Mouse (Mus musculus): Measurements from ENCODE around the gene Dr1. TPM values are rescaled to one million over a fixed set of nuclear protein-coding genes. Genes with fewer than 3 reads are reported as not detected.
"Not testable (repeated sequence)": the region's sequence is repeated elsewhere in the genome, so short reads cannot be mapped to it uniquely, and the experiment has no call there.

Dr1 gene
- polyA plus RNA-seq (2021): 36.5 TPM

DNA sequence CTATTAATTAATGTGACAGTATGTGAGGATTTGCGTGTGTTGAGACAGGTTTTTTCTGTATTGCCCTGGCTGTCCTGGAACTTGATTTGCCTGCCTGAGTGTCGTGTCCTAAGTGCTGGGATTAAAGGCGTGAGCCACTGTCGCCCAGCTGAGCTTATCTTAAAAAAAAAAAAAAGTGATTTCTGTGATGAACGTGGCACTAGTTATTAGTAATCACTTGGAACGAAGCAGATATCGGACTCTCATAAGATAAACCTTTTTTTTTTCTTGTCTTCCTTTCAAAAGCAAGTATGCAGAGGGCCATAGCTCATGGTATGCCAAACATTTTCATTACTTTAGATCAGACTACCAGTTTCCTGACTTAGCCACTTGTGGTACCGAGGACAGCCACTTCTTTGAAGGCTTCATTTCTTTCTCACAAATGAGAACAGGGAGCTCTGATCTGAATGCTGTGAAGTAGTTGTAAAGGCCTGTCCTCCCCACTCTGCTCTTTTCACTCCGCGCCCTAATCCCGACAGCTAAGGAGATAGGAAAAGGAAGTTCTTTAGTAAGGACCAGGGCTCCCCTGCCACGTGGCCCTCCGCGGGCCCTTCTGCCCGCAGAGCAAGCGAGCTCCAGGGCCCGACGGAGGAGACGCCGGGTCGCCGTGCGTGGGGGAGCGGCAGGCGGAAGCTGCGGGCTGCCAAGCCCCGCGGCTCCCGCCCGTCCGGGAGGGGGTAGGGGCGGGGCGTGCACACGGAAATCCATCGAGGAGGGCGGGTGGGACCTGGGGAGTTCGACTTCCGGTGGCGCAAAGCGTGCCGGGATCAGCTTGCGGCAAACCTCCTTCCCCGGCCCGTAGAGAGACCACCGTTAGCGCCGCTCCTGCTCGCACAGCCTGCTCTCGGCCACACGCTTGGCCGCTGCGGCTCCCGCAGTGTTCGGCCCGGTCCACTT is at the start of gene Dr1:
Gene Dr1, plus strand, starts transcription at position 771 of the 936 bp plus-strand sequence.
- TF ChIP-seq CTCF (IDR thresholded peaks at IDR 0.05): no peak
- ChIA-PET POLR2A (interaction anchor here (0.9 to 3.0 kb wide), 3 partner anchors 11 to 54 kb away, joined by 3 to 11 read pairs (median 3); no protein-coding TSS in a partner anchor), CTCF (interaction anchor here (0.7 to 2.5 kb wide), 9 partner anchors 9 to 58 kb away, joined by 3 to 8 read pairs (median 3); no protein-coding TSS in a partner anchor)
- H3K27me3 ChIP-seq: no peaks in the 10 kb centered on the region
- in situ Hi-C loops (cut with MboI; ENCODE audit: low pct_unique_long_range_greater_than_20kb): no loop called here
- ATAC-seq: peak; percentile 95
- peak; percentile 41 for DNase-seq (ENCODE audit: low read depth, low spot score)

GRCm38 (mm10) chr5:108224077-108224476 is 44.6 kb upstream of the Dr1 start:
- no peak for DNase-seq (ENCODE audit: low read depth, low spot score)
- in situ Hi-C loops (cut with MboI; ENCODE audit: low pct_unique_long_range_greater_than_20kb): no loop called here
- no peak for TF ChIP-seq CTCF (IDR thresholded peaks at IDR 0.05)
- no peak for ATAC-seq
- ChIA-PET CTCF (interaction anchor here (1.3 to 1.6 kb wide), 2 partner anchors 9 to 13 kb away, joined by 3 read pairs; no protein-coding TSS in a partner anchor), POLR2A (no interaction called here)
- H3K27me3 ChIP-seq: no peaks in the 10 kb centered on the region

DNA sequence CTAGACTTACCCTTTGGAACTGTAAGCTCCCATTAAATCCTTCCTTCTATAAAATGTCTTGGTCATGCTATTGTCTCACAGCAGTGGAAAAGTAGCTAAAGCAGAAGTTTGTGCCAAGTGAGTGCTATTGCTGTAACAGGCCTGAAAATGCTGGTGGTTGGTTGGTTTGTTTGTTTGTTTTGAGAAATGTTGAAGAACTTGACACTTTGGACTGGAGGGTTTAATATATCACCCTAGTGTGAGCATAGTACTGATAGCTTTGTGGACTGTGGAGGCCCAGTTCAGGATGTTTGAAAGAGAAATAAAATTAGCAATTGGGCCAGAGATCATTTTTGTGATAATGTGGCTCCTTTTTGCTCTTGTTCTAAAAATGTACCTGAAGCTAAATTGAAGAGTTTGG is 42.5 kb upstream of the Dr1 start:
- in situ Hi-C loops (cut with MboI; ENCODE audit: low pct_unique_long_range_greater_than_20kb): no loop called here
- ChIA-PET CTCF (interaction anchor here (1.4 to 1.5 kb wide), 3 partner anchors 10 to 42 kb away, joined by 3 to 4 read pairs (median 3); partner anchors contain the start of gene Dr1), POLR2A (interaction anchor here (0.8 to 1.2 kb wide), 2 partner anchors 10 to 13 kb away, joined by 3 read pairs; no protein-coding TSS in a partner anchor)
- no peak for DNase-seq (ENCODE audit: low read depth, low spot score)
- ATAC-seq: no peak
- TF ChIP-seq CTCF (IDR thresholded peaks at IDR 0.05): no peak
- H3K27me3 ChIP-seq: no peaks in the 10 kb centered on the region

- H3K27me3 ChIP-seq: peaks cover 12% of the 10 kb centered on the region
- POLR2A ChIA-PET: interaction anchor here (0.6 to 1.3 kb wide), 2 partner anchors 12 to 104 kb away, joined by 3 to 4 read pairs; no protein-coding TSS in a partner anchor
- ATAC-seq: peak; percentile 54
- CTCF ChIA-PET: no interaction called here
- no peak for TF ChIP-seq CTCF (IDR thresholded peaks at IDR 0.05)
- in situ Hi-C loops (cut with MboI; ENCODE audit: low pct_unique_long_range_greater_than_20kb): no loop called here
- peak; percentile 55 for DNase-seq (ENCODE audit: low read depth, low spot score)
Observed at GRCm38 (mm10) chr5:108246314-108246765, 22.4 kb upstream of the Dr1 start.

DNA sequence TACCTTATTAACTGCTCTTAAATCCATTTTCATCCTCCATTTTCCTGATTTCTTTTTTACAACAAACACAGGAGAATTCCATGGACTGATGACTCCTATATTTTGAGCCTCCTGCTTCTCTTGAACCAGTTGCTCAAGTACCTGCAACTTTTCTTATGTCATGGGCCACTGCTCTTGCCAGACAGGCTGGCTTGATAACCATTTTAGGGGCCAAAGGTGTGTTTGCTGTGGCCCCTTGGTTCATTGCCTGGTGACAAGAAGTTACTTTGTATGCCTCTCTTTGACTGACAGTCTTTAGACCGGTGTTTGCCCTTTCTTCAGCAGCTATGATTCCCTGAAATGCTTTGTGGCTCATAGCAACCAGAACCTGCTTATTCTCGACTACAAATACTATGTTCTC is 18.7 kb upstream of the Dr1 start:
- ATAC-seq (no peak), DNase-seq (ENCODE audit: low read depth, low spot score) (no peak)
- POLR2A ChIA-PET: no interaction called here
- CTCF ChIA-PET: no interaction called here
- in situ Hi-C loops (cut with MboI; ENCODE audit: low pct_unique_long_range_greater_than_20kb): no loop called here
- peaks cover 12% of the 10 kb centered on the region for H3K27me3 ChIP-seq
- TF ChIP-seq CTCF (IDR thresholded peaks at IDR 0.05): no peak

GRCm38 (mm10) chr5:108255259-108255658 is 13.4 kb upstream of the Dr1 start:
- in situ Hi-C loops (cut with MboI; ENCODE audit: low pct_unique_long_range_greater_than_20kb): no loop called here
- H3K27me3 ChIP-seq: peaks cover 18% of the 10 kb centered on the region
- ChIA-PET CTCF (no interaction called here), POLR2A (interaction anchor here (0.6 kb wide), 1 partner anchor 13 kb away, joined by 3 read pairs; the partner anchor contains the start of gene Dr1)
- DNase-seq (ENCODE audit: low read depth, low spot score): no peak
- TF ChIP-seq CTCF (IDR thresholded peaks at IDR 0.05): no peak
- ATAC-seq: no peak

- ChIA-PET POLR2A (no interaction called here), CTCF (interaction anchor here (1.5 to 2.6 kb wide), 2 partner anchors 10 to 72 kb away, joined by 3 to 7 read pairs; no protein-coding TSS in a partner anchor)
- no peak for ATAC-seq
- DNase-seq (ENCODE audit: low read depth, low spot score): no peak
- in situ Hi-C loops (cut with MboI; ENCODE audit: low pct_unique_long_range_greater_than_20kb): no loop called here
- TF ChIP-seq CTCF (IDR thresholded peaks at IDR 0.05): no peak
- peaks cover 10% of the 10 kb centered on the region for H3K27me3 ChIP-seq
Observed at GRCm38 (mm10) chr5:108262722-108263121, 6.0 kb upstream of the Dr1 start.

DNA sequence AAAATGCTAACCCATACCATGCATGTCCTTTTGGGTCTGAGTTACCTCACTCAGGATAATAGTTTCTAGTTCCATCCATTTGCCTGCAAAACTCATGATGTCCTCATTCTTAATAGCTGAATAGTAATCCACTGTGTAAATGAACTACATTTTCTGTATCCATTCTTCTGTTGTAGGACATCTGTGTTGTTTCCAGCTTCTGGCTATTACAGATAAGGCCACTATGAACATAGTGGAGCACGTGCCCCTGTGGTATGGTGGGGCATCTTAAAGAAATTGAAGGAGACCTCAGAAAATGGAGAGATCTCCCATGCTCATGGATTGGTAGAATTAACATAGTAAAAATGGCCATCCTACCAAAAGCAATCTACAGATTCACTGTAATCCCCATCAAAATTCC is 4.9 kb upstream of the Dr1 start:
- in situ Hi-C loops (cut with MboI; ENCODE audit: low pct_unique_long_range_greater_than_20kb); POLR2A ChIA-PET: not testable (repeated sequence)

GRCm38 (mm10) chr5:108266990-108267389 is 1.7 kb upstream of the Dr1 start:
- no peaks in the 10 kb centered on the region for H3K27me3 ChIP-seq
- POLR2A ChIA-PET: interaction anchor here (3.0 kb wide), 1 partner anchor 9 kb away, joined by 11 read pairs; no protein-coding TSS in a partner anchor
- TF ChIP-seq CTCF (IDR thresholded peaks at IDR 0.05): no peak
- in situ Hi-C loops (cut with MboI; ENCODE audit: low pct_unique_long_range_greater_than_20kb): no loop called here
- no peak for ATAC-seq
- CTCF ChIA-PET: interaction anchor here (1.3 to 2.5 kb wide), 4 partner anchors 9 to 45 kb away, joined by 3 to 8 read pairs (median 3); partner anchors contain the start of gene Pigg
- DNase-seq (ENCODE audit: low read depth, low spot score): no peak

More for the DNA sequence above, 4.9 kb upstream of the Dr1 start:
- H3K27me3 ChIP-seq: peaks cover 10% of the 10 kb centered on the region
- CTCF ChIA-PET: interaction anchor here (1.1 to 2.6 kb wide), 2 partner anchors 9 to 11 kb away, joined by 3 to 7 read pairs; no protein-coding TSS in a partner anchor
- not testable (repeated sequence) for ATAC-seq; DNase-seq (ENCODE audit: low read depth, low spot score)

DNA sequence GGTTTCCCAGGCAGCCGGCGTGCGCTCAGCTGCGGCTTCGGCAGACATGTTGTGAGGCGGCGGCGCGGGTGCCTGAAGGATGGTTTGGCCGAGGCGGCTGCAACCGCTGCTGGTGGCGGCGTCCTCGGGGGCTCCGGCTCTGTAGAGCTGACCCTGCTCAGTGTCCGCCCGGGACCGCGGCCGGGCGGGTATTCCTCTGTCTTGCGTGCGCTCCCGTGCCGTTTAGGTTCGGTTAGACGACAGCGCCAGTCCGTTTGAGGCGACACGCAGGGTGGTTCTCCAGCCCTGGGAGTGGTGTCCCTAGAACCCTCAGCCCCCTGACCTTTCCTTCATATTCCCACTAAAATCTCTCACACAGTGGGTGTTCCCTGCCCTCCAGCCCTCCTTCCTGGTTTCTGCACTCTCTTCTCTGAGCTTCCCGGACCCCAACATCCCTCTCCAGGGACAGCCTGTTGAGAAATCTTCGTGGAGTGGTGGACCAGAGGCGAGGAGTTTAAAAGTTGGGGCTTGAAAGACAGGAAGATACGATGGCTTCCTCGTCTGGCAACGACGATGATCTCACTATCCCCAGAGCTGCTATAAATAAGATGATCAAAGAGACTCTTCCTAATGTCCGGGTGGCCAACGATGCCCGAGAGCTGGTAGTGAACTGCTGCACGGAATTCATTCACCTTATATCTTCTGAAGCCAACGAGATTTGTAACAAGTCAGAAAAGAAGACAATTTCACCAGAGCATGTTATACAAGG is 540 bp downstream of the Dr1 start:
- in situ Hi-C loops (cut with MboI; ENCODE audit: low pct_unique_long_range_greater_than_20kb): no loop called here
- peak; percentile 60 for ATAC-seq
- DNase-seq (ENCODE audit: low read depth, low spot score): no peak
- H3K27me3 ChIP-seq: no peaks in the 10 kb centered on the region
- no peak for TF ChIP-seq CTCF (IDR thresholded peaks at IDR 0.05)
- ChIA-PET POLR2A (interaction anchor here (0.9 to 3.0 kb wide), 2 partner anchors 11 to 55 kb away, joined by 3 to 11 read pairs; no protein-coding TSS in a partner anchor), CTCF (interaction anchor here (0.7 to 1.5 kb wide), 3 partner anchors 8 to 43 kb away, joined by 3 read pairs; no protein-coding TSS in a partner anchor)
